Mouse (Mus musculus): ENCODE measurements around the gene Gsg1l2. TPM values are rescaled to one million over a fixed set of nuclear protein-coding genes. Genes with fewer than 3 reads are reported as not detected.

Gsg1l2 gene
- total RNA-seq, 2 experiments from 2014 or later: not detected

GRCm38 (mm10) chr11:67808051-67808450, 33.6 kb downstream of the Gsg1l2 start:
- intact Hi-C loops (cut with DNase I): no loop called here
- DNase-seq (ENCODE audit: low spot score in 2 of 2): no peak

- intact Hi-C loops (cut with DNase I): no loop called here
- DNase-seq (ENCODE audit: low spot score in 2 of 2): no peak
Observed at GRCm38 (mm10) chr11:67811535-67811934, 37.1 kb downstream of the Gsg1l2 start.

GRCm38 (mm10) chr11:67819604-67820003, 45.2 kb downstream of the Gsg1l2 start:
- intact Hi-C loops (cut with DNase I): loop anchor here (2.0 to 5.0 kb wide), 3 partner anchors 35 to 588 kb away; no protein-coding TSS in a partner anchor
- DNase-seq (ENCODE audit: low spot score in 2 of 2): peak; percentile 37

GRCm38 (mm10) chr11:67820221-67820620, 45.8 kb downstream of the Gsg1l2 start:
- peak; percentile 27 to 31 for DNase-seq (ENCODE audit: low spot score in 2 of 2)
- intact Hi-C loops (cut with DNase I): loop anchor here (2.0 kb wide), 1 partner anchor 35 kb away; no protein-coding TSS in a partner anchor

GRCm38 (mm10) chr11:67821560-67821959, 47.2 kb downstream of the Gsg1l2 start:
- intact Hi-C loops (cut with DNase I): loop anchor here (2.0 kb wide), 1 partner anchor 33 kb away; no protein-coding TSS in a partner anchor
- DNase-seq (ENCODE audit: low spot score in 2 of 2): peak; percentile 48 to 69

GRCm38 (mm10) chr11:67828360-67829059, 54.1 kb downstream of the Gsg1l2 start:
- intact Hi-C loops (cut with DNase I): no loop called here
- DNase-seq (ENCODE audit: low spot score in 2 of 2): no peak

GRCm38 (mm10) chr11:67829530-67829929, 55.1 kb downstream of the Gsg1l2 start:
- no peak for DNase-seq (ENCODE audit: low spot score in 2 of 2)
- intact Hi-C loops (cut with DNase I): no loop called here

- DNase-seq (ENCODE audit: low spot score in 2 of 2): no peak
Observed at GRCm38 (mm10) chr11:67831820-67832219, 57.4 kb downstream of the Gsg1l2 start.

GRCm38 (mm10) chr11:67835408-67836078, 61.1 kb downstream of the Gsg1l2 start:
- intact Hi-C loops (cut with DNase I): no loop called here
- no peak for DNase-seq (ENCODE audit: low spot score in 2 of 2)

More at GRCm38 (mm10) chr11:67831820-67832219, 57.4 kb downstream of the Gsg1l2 start:
- intact Hi-C loops (cut with DNase I): no loop called here

Other genes with a start within 250 kb of the Gsg1l2 start
- gene Rcvrn, start 79.3 kb upstream of the Gsg1l2 start, total RNA-seq (2021): 1 to 10 TPM; 1.1 to 2.5 TPM
- 1 to 10 TPM in 1 of 2 experiments, under 1 TPM in 1; 0.97 to 1.5 TPM for gene Glp2r, start 3.5 kb upstream of the Gsg1l2 start, total RNA-seq (2021)
- under 1 TPM in 1 of 2 experiments, not detected in 1; 0.36 TPM for gene Dhrs7c, start 23.6 kb downstream of the Gsg1l2 start, total RNA-seq (2021)
- 1 to 10 TPM; 3.6 to 6.0 TPM for gene Usp43, start 147.5 kb downstream of the Gsg1l2 start, total RNA-seq (2021)
- 10 to 100 TPM in 1 of 2 experiments, 1 to 10 TPM in 1; 6.5 to 12.8 TPM for gene Cfap52, start 191.0 kb downstream of the Gsg1l2 start, total RNA-seq (2021)
- gene Stx8, start 191.6 kb downstream of the Gsg1l2 start, total RNA-seq (2021): 10 to 100 TPM; 36.7 to 42.5 TPM